Mouse (Mus musculus) Patski (cell line): ENCODE results near the gene Tyrp1. TPM values are rescaled to one million over a fixed set of nuclear protein-coding genes. Genes with fewer than 3 reads are reported as not detected.

Experiments
- ATAC-seq: fragments of 100-300 bp; one replicate; pipeline ENCODE4 v1.8.0; 2021
- CTCF ChIA-PET: fragments of 350-600 bp; sonication (Branson Sonifier 250); formaldehyde crosslinking; loops from one replicate; lab custom pipeline; 2022; ENCODE audit warnings: inconsistent platforms; lab: Charles Lee
- POLR2A ChIA-PET: fragments of 350-600 bp; sonication (Branson Sonifier 250); formaldehyde crosslinking; loops from one replicate; lab custom pipeline; 2022; ENCODE audit warnings: antibody characterized with exemption, inconsistent platforms; lab: Charles Lee
- DNase-seq: peaks from one replicate; pipeline ENCODE4 v3.0.0-alpha.2; 2011; ENCODE audit warnings: low read depth, low spot score
- H3K27me3 ChIP-seq: fragments of 371-371 bp; one replicate; pipeline ENCODE4 v1.5.1; 2021
- CTCF ChIP-seq: fragments of 100-300 bp; IDR thresholded peaks from one replicate; pipeline ENCODE4 v1.5.1; 2021
- in situ Hi-C: fragments of 300-500 bp; cut with MboI; formaldehyde crosslinking; loops from 3 replicates; pipeline ENCODE4 v1.11.1; 2018; ENCODE audit warnings: low pct_unique_long_range_greater_than_20kb, mixed read lengths
- polyA plus RNA-seq: library from polyadenylated mRNA; unstranded; gene quantifications from one replicate; pipeline ENCODE4 v1.2.3, GENCODE M21; 2021

The Tyrp1 gene
- polyA plus RNA-seq = 0.36 TPM

DNA sequence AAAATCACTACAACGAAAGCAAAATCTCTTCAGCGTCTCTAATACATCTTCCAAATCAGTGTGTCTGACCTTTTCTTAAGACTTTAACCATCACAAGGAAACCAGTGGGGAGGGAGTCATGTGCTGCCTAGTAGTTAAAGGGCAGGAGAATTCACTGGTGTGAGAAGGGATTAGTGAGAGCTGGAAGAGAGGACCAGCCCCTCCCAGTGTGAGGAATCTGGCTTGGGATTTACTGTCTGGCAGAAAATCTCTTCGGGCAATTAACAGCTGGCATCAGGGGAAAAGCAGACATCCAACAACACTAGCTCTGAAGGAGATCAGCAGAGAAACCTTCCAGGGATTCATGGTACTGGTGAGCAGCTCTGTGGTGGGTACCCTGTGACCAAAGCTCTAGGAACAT lies at the start of gene Tyrp1:
Tyrp1 (plus strand) TSS at position 74 of the 400 bp plus-strand sequence.
- POLR2A ChIA-PET = no interaction called here
- in situ Hi-C loops = no loop called here
- H3K27me3 ChIP-seq = peaks cover 9% of the 10 kb centered on the region
- DNase-seq (no peak), ATAC-seq (peak; percentile 74)
- CTCF ChIA-PET = interaction anchor here (1.5 kb wide), 1 partner anchor 21 kb away, joined by 4 read pairs; no protein-coding TSS in a partner anchor
- no peak for TF ChIP-seq CTCF

DNA sequence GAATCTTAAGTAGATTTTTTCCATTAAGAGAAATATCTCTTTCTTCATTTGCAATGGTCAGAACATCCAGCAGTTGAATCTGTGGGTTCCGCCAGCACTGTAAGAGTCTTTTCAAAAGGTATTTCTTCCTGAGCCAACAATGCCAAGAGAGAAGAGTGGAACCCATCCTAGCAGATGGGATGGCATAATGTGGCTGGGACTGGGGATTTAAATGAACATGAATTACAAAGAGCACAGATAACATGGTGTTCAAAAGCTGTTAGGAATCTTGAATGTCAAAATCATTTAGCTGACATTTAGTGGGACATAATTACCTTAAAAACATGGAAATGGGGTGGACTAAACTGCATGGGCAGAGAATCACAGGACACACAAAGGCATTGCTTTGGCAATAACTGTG lies 45.6 kb upstream of the Tyrp1 start:
- no peaks in the 10 kb centered on the region for H3K27me3 ChIP-seq
- ChIA-PET CTCF (no interaction called here), POLR2A (no interaction called here)
- DNase-seq (no peak), ATAC-seq (no peak)
- in situ Hi-C loops = no loop called here
- TF ChIP-seq CTCF = no peak

DNA sequence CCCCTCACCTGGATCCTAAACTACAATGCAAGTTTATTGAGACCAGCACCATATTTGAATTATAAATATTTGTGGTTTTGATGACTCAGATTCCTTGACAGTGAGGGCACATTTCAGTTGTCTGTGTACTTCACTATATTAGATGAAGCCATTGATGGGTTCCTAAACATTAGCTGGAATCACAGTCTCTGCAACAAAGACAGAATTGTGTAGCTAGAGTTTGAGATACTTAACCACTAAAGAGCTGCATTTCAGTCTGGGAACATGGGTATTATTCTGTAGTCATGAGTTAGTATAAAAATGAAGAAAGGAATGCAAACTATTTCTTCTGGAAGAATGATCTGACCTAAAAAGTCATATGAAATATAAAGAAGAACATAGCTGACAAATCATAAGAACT lies 14.4 kb upstream of the Tyrp1 start:
- ATAC-seq (peak; percentile 26), DNase-seq (no peak)
- TF ChIP-seq CTCF = no peak
- H3K27me3 ChIP-seq = peaks cover 6% of the 10 kb centered on the region
- POLR2A ChIA-PET = no interaction called here
- CTCF ChIA-PET = no interaction called here
- in situ Hi-C loops = no loop called here

DNA sequence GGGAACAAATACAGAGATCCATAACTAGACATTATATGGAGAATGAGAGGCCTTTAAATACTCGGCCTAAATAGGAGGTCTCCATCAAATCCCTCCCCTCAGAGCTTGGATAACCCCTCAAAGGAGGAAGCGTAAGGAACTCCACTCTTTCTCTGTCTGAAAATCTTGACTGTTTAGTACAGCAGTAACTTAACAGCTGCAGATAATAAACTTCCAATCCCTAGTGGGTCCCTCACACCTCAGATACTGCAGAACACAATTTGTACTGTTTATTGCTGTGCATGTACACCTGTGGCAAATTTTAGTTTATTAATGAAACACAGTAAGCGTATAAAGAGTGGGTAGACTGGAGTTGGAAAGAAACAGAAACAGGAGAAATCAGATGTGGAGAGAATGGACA lies 12.0 kb upstream of the Tyrp1 start:
- peaks cover 6% of the 10 kb centered on the region for H3K27me3 ChIP-seq
- TF ChIP-seq CTCF = no peak
- ATAC-seq (no peak), DNase-seq (no peak)
- CTCF ChIA-PET = no interaction called here
- in situ Hi-C loops = no loop called here
- POLR2A ChIA-PET = no interaction called here

DNA sequence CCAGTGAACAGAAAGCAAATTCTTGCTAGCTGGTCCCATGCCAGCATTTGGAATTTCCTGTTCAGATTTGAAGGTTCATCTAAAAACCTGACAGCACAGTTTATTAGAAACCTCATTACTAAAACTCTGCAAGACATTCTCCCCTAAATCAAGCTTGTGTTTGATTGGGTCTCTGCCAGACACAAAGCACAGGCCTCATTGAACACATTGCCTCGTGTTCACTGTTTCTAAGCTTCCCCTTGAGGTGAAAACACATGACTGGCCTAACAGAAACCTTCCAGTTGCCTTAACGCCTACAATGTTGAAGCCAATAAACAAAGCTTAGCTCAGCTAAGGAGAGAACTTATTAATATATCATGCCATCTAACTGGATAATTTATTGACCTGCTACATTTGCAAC lies 5.7 kb upstream of the Tyrp1 start:
- ATAC-seq (no peak), DNase-seq (no peak)
- ChIA-PET CTCF (interaction anchor here (1.1 kb wide), 1 partner anchor 9 kb away, joined by 3 read pairs; no protein-coding TSS in a partner anchor), POLR2A (no interaction called here)
- no peak for TF ChIP-seq CTCF
- in situ Hi-C loops = no loop called here
- peaks cover 7% of the 10 kb centered on the region for H3K27me3 ChIP-seq

DNA sequence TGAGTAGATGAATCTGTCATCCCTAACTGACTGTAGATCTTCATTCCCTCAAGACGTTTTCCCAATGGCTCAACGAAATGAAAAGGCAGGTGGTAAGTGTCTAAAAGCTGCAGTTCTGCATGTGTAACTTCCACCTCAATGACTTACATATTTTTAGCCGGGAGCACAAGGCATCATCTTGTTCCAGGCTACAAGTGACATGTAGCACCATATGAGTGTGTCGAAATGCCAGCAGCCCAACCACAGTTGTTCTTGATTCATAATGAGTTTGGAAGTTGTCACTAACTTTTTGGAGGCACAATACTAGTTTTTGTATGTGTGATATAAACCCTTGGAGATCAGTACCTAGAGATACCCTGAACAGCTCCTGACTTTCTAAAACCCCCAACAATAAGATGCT lies 5.4 kb downstream of the Tyrp1 start:
- H3K27me3 ChIP-seq = peaks cover 7% of the 10 kb centered on the region
- CTCF ChIA-PET = no interaction called here
- POLR2A ChIA-PET = no interaction called here
- in situ Hi-C loops = no loop called here
- DNase-seq (no peak), ATAC-seq (no peak)
- no peak for TF ChIP-seq CTCF

DNA sequence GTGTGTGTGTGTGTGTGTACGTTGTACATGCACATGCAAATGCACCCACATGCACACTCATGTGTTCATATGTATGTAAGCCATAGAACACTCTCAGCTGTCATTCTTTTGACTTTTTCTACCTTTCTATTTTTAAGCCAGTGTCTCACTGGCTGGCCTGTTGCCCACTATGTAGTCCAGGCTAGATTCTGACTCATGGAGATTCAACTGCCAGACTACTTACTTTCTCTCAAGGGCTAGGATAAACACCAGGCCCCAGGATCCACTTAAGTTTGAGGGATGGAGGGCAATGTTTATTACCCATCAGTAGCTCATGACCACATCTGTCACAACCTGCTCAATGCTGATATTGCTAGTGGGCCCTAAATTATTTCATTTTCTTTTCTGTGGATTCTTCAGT lies 8.1 kb downstream of the Tyrp1 start:
- ChIA-PET POLR2A (interaction anchor here (0.6 kb wide), 1 partner anchor 111 kb away, joined by 7 read pairs; no protein-coding TSS in a partner anchor), CTCF (no interaction called here)
- in situ Hi-C loops = no loop called here
- H3K27me3 ChIP-seq = peaks cover 7% of the 10 kb centered on the region
- no peak for TF ChIP-seq CTCF
- DNase-seq (no peak), ATAC-seq (no peak)

DNA sequence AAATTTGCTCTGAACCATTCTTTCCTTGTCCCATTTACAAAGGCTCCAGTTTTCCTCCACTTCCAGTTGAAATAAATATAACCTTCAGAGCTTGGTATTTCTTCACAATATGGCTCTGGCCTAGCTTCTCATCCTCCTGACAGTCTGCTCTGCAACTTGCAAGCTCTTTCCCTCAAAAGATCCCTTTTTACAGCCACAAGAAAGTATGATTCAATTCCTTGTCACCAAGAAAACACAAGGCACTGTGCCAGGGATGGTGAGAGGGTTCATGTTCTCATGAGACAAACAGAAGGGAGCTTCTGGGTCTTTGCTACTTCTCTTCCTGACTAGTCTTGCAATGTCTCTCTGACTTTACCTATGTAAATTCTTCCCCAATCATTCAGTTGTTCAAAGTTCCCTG lies 9.8 kb downstream of the Tyrp1 start:
- DNase-seq (no peak), ATAC-seq (no peak)
- TF ChIP-seq CTCF = no peak
- in situ Hi-C loops = no loop called here
- peaks cover 7% of the 10 kb centered on the region for H3K27me3 ChIP-seq
- ChIA-PET POLR2A (no interaction called here), CTCF (no interaction called here)

DNA sequence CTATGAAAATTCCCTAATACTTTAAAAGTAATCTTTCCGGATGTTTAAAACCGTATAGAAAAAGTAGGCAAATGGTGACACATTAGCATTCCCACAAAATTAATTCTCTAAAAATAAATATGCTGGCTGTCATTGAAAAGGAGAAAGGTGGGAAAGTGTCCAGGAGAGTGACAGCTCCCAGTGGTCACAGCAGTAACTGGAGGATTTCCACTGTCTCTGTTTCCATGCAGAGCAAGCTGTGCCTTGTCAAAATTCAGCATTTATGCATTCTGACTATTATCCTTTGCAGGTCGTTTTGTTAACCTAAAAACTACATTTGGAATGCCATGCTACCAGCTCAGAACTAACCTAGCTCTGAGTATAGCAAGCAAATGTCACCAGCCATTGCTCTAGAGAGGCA lies 12.1 kb downstream of the Tyrp1 start:
- no peak for TF ChIP-seq CTCF
- in situ Hi-C loops = no loop called here
- ATAC-seq (no peak), DNase-seq (no peak)
- ChIA-PET CTCF (no interaction called here), POLR2A (no interaction called here)
- H3K27me3 ChIP-seq = peaks cover 6% of the 10 kb centered on the region

DNA sequence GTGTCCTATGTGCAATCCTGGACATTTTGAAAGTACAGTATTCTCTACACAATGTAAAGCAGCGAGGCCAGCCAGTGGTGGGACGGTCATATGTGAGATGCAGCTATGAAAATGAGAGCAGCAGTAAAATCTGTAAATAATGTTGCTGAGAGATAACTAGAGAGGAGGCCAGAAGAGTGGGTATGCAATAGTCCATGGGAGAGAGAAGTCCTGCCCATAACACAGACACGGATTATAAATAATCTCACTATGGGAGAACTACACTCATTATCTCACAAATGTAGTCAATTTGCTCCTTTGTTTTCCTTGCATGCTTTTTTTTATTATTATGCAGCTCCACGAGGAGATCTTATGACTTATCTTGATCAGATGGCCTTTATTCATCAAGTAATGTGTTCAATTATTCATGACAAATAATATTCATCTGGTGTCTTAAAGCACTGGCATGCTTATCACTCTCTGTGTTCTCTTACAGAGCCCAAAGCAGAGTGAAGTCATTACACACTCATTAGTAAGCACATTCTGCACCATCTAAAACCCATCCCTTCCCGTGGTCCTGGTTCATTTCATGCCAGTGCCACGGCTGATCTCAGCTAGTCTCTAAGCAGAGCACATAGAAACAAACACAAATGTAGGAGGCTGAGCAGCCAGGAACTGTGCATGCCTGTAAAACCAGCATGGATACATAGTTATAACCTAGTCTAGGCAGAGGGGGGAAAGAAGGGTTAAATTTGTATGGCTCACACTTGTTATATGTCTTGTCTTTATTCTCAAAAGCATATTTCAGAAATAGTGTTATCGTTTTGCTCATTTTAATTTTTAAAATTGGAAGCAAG lies 18.9 kb downstream of the Tyrp1 start:
- CTCF ChIA-PET = no interaction called here
- ATAC-seq (no peak), DNase-seq (no peak)
- H3K27me3 ChIP-seq = no peaks in the 10 kb centered on the region
- POLR2A ChIA-PET = interaction anchor here (0.7 kb wide), 1 partner anchor 119 kb away, joined by 3 read pairs; no protein-coding TSS in a partner anchor
- in situ Hi-C loops = loop anchor here (25.0 kb wide), 1 partner anchor 634 kb away; no protein-coding TSS in a partner anchor
- TF ChIP-seq CTCF = no peak

DNA sequence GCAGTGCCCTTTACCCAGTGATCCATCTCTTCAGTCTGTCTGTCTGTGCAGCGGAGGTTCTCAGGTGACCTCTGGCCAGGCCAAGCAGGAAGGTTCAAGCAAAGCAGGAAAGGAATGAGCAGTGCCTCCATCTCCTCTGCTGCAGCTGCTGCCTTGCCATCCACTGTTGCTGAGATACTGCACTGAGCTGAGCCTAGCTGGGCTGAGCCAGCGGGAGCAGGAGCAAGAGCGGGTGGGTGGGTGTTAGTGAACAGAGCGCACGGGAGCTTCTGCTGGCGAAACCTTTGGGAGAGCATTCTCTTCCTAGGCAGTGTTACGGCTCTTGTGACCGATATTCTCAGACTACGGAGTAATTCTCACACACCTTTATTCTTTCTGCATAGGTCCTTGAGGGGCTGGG lies 21.6 kb downstream of the Tyrp1 start:
- H3K27me3 ChIP-seq = no peaks in the 10 kb centered on the region
- POLR2A ChIA-PET = no interaction called here
- CTCF ChIA-PET = no interaction called here
- DNase-seq = no peak
- in situ Hi-C loops = loop anchor here (25.0 kb wide), 1 partner anchor 632 kb away; no protein-coding TSS in a partner anchor
- ATAC-seq = no peak
- TF ChIP-seq CTCF = no peak
